Mouse (Mus musculus) urinary bladder, postnatal 36 days (tissue): ENCODE measurements at regions not wholly inside any gene's neighbourhood (a gene's known extent, or its start where the extent isn't known, plus 50 kb on each side); places are given as distances from the start of the nearest gene placed in this dataset.
A peak's percentile ranks its signal among the peaks of the same experiment; 100 is the strongest.

Experiments
- DNase-seq, 2 experiments: peaks; one replicate each; pipeline ENCODE4 v3.0.0; 2022; ENCODE audit warnings: low spot score in 2 of 2, mixed read lengths in 1 of 2

DNA sequence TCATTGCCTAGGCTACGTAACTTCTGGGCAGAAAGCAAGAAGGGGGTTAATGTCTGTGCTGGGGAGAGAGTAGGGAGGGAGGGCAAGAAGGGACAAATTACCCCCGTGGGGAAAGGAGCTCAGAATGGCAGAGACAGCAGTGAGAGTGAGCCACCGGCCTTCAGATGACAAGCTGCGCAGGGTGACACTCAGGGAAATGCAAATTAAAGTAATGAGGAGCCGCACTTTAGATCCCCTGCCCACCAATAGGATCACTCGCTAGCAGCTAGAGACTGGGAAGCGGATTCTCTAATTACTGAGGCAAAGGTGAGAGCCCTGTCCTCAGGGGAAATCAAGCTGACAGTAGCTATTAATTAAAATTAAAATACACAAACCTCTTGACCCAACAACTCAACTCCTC, 202.5 kb downstream of the Arhgef10l start:
- no peak for DNase-seq

DNA sequence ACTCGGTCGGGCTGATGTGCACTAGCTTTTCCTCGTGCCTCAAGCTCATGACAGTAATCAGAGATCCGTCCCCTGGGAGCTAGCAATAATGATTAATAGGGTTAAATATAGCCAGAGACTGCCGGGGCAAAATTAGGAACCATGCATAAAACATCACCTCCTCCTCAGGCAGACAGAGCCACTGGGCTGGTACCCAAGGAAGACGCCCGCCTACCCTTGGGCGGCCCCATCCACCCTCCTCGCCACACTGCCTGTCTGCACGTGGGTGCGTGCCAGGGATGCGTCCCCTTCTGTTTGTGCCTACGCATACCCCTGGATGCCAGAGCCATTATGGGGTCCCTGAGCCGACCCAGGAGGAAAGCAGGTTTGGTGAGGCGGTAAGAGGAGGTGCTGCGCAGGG, 204.5 kb downstream of the Arhgef10l start:
- DNase-seq = no peak

DNA sequence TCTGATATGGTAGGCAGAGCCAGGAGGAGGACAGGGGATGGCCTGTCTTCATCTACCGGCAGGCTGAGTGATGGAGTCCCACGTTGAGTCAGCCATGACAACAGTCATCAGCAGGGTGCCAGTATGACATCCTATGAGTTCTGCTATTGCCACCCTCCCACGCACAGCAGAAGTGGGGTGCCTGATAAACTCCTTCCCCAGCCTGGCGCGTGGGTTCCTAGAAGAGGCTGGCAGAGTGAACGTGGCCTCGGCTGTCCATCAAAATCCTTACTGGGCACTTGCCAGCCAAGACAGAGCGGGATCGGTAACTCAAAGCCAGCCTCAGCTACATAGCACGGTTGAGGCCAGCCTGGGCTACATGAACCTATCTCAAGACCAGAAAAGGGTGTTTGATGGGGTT, 202.5 kb upstream of the Igsf21 start:
- DNase-seq = no peak

DNA sequence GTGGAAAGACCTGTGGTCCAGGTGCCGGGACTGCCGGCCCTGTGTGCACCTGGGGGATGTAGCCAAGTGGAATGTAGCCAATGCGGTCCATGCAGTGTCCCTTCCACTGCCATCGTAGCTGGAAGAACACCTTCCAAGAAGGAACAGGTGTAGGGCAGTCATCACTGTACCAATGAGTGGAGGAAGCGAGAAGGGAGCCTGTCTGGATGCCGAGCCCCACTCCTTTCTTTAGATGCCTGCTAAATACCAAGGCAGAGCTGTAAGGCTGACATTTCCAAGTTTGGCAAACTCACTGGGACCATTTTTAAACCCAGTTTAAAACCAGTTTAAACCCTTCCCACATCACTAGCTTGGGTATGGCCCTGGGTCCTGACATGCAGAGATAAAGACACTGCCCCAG, 199.9 kb upstream of the Igsf21 start:
- DNase-seq = no peak

DNA sequence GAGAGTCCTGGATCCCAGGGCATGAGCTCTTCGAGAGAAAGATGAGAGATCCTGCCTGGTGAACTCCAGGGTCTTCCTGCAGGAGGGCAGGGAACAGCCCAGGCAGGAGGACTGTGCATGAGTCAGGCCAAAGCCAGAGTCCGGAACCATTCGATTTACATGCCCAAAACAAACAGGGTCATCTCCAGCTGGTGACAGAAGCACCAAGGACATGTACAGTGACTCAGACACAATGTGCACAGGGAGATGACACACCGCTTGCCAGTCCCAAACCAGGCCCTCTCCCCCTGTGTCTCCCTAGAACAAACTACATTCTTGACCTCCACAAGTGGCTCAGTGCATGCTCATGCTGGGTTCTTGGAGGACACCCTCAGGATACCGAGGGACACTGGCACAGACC, 199.3 kb upstream of the Igsf21 start:
- no peak for DNase-seq

DNA sequence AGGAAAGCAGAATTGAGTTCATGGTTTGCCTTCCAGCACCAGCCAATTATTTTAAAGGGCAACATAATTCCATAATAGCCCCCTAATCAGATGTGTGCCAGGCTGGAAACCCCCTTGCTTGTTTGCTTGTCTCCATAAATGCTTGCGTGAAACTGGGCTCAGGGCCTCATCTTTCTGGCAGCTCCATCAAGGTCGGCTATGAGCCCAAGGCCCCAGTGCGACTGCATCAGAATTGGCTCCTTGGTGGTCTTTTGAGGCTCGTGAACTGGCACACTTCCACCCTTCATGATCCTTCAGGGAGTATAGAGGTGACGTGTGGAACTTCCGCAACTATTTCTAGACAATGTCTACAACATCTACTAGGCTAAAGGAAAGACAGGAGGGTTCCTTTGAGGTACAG, 196.6 kb upstream of the Igsf21 start:
- DNase-seq = no peak

DNA sequence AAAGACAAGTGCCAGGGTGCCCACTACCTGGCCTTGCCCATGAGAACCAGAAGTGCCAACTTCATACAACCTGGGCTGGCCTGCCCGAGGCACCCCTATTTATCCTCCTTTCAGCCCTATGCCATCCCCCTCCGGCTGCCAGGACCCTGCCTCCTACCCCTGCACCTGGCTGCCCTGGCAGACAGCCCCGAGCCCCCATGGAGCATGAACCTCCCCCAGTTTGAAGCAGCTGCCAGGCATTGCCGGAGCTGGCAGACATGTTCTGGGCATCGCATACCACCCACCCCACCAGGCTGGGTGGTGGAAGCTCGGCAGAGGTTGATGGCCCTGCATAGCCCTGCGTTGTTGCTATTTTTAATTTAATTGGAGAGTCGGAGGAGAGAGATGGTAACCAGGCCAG, 195.2 kb upstream of the Igsf21 start:
- DNase-seq = no peak

DNA sequence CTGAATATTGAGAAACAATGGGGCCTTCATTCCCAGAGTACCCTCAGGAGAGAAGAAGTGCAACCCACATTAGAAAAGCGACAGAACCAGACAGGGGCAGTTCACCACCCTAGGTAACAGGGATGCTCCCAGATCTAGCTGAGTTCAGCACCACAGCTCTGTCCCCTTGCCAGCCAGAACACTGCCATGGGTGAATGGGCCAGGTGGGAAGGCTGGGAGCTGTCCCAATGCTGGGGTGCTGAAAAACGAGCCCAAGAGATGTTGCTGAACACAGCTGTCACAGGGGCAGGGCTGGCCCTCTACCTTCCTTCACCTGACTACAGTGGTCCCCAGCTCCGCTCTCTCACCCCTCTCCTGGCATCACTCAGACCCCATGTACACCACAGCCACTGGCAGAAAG, 193.3 kb upstream of the Igsf21 start:
- no peak for DNase-seq

DNA sequence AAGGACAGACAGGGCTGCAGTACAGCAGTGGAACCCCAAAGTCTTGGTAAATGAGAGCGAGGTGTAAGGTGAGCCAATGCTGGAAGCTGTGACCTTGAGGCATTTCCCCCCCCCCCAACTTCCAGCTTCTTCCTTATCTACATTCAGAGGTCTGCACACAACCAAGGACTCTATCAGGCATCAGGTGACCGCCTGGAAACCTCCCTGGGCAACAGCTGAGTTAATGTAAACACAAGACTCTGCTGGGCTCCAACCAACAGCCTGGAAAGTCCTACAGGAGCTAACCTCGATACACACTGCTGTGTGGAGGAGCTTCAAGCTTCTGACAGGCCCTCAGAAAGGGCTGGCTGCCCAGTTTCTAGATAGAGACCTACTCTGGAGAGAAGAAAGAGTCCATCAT, 189.4 kb upstream of the Igsf21 start:
- no peak for DNase-seq

DNA sequence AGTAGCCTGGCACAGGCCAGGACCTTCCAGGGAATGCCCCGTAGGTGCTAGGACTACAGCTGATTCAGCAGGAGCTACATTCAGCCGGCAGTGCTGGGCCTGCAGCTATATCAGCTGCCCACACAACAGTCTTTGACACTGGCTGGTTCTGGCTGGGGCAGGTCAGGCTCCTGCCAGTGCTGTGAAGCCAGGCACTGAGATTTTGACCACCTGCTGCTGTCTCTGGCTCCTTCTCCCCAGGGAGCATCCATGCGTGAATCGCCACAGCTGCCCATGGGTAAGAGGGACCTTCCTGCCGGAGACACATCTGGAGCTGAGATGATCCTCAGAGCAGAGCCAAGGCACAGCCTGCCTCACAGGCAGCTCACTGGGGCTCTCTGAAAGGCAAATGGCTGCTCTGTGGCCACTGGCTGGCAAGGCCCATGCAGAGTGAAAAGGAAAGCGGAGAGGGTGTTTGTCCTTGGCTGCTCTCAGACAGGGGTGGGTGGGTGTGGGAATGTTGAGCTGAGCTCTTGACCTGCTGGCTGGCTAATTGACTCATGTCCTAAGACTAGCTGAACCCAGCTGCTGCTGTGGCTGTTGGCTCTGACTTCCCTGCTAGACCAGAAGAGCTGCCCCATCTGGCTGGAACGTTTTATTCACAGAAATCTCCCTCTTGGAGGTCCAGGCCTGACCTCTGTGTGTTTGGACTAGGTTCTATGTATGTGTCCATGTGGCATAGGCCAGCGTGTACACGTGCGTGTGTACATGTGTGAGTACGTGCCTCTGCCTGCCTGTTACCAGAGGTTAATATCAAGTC, 187.4 kb upstream of the Igsf21 start:
- DNase-seq = peak in 1 of 2 experiments; percentile 2

DNA sequence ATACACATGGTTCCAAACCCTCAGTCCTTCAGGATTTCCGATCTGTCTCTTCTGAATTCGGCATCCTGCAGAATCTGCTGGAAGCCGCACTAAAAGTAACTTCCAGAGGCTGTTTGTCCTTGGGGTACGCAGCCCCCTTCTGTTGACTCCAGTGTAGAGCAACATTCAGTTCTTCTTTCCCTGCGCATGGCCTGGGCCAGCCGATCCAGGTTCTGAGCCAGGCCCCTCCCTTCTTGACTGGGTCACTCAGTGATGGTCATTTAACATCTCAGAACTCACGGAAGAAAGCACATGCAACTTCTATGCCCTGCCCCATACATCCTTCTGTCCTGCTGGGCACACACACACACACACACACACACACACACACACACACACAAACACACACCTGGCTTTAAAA, 185.5 kb upstream of the Igsf21 start:
- DNase-seq = no peak

DNA sequence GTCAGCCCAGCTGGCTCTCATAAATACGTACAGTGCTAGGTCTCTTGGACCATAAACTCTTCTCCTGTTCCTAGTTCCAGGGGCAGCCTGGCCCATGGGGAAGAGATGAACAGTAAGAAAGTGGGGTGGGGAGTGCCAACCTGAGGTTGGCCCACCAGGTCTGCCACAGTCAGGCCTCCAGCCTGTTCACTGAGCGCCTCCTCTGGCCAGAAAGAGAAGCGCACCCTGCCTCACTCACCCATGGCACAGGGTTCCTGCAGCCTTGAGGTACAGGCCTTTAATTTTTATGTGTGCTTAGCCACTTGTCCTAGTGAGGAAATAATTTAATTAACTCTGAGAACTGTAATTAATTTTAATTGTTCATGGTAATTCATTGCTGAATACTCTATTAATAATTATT, 180.5 kb upstream of the Igsf21 start:
- no peak for DNase-seq

DNA sequence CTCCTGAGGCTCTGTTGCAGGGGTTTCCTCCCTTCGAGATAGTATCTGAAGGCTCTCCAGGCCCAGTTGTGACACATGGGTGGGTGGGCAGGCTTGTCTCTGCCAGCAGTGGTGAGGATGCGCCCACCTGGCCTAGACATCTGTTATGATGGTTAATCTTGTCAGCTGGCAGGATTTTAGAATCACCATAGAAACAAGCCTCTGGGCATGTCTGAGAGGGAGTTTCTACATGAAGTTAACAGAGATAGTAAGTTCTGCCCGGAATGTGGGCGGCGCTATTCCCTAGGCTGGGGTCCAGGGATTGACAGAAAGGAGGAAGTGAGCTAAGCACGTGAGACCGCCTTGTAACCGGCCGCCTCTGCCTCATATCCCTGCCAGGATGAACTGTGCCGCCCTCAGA, 177.2 kb upstream of the Igsf21 start:
- DNase-seq = no peak

DNA sequence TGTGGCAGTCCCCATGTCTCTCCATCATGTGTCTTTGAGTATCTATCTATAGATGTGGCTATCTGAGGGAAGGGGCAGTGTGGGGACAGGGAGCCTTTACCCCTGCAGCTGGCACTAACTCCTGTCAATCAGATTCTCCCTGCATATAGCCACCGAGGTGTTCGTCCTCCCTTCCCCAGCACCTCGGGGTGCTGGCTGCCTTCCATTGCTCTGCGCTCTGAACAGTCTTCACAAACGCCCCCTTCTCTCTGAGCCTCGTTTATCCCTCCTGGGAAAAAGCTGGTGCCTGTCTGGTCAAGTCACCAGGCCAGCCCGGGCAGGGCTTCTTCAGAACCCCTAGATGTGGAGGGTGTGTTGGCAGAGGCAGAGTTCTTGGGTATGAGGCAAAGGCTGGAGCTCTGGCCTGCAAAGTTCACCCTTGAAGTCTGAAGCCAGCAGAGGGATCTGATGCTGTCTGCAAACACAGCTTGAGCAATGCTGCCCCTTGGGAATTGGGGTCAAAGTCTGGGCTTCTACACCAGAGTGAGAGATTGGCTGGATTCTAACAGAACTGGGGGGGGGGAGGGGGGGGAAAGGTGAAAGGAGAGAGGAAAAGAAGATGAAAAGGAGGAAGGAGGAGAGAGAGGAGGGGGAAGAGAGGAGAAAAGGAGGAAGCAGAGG, 175.5 kb upstream of the Igsf21 start:
- DNase-seq = peak in 1 of 2 experiments; percentile 61

DNA sequence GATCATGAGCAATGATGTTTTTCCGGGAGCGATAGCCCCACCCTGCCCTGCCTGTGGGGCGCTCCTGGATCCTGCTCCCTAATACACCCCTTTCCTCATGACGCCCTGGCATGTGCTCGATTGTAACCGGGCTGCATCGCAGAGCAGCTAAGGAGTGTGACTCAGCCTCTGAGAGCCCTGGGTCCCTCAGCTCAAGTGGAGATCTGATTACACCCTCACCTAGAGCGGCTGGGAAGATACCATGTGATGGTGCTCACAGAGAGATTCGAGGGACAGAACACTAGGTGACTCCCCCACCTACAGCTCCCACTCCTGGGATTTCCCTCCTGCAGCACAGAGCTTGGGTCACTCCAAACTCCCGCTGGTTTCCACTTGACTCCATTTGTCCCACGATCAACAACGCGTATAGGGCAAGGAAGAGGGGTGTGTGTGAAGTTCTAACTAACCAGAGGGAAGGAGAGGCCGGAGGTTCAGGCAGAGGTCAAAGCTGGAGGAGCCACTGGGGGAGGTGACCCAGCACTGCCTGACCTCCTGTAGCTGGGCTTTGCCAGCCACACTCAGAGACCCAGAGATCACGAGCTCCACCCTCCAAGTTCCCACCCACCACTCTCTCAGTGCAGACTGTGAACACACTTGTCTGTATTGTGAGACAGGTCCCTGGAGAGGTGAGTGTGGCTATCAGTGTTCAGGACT, 173.3 kb upstream of the Igsf21 start:
- no peak for DNase-seq

DNA sequence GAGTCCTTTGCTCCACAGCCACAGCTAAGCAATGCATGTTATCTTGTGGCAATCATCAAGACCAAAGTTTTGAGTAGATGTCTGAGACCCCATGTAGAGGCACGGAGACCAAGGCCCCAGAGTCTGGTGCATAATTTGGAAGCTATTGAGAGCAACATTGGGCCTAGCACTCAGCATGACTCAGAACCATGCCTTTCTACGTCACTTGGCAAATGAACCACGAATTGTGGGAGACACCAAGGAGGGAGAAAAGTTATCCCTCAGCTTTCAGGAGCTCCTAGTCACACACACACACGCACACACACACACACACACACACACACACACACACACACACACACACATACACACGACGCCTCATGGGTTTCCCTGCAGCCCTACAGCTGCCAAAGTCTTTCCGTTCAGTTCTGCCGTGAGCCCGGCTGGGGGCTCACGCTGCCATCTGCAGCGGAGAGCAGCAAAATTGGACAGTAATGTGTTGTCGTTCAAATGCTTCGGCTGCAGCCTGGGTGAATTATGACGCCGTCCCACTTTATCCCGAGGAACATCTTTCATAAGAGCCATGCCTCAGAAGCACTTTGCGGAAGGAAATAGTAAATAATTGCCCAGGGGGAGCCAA, 165.8 kb upstream of the Igsf21 start:
- DNase-seq = no peak

DNA sequence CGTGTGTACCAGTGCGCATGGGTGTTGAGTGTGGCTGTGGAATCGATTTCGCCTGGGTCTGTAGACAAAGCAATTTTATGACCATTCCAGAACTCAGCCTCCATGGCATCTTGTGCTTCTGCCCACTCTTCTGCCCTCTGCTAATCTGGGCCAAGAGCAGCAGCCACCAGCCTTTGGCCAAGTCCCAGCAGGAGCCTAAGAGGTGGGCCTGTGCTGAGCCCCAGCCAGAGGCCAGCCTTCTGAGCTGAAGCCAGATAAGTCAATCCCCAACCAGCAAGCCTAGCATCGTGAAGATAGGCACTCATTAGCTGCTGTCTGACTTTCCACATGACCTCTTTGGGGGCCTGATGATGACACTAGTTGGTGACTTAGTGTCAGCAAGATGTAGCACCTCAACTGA, 161.9 kb upstream of the Igsf21 start:
- no peak for DNase-seq

DNA sequence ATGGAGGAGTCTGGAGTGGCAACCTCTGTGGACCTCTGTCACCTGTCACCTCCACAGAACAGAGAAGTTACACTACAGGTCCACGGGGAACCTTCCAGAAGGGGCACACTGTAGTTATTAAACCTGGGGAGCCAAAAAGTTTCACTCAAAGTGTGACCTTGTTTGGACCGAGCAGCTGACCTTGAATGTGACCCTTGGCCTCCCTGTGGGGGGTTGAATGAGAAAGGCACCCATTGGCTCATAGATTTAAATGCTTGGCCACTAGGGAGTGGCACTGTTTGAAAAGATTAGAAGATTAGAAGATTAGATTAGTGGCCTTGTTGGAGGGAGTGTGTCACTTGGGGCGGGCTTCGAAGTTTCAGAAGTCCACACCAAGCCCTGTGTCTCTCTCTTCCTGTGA, 160.3 kb upstream of the Igsf21 start:
- no peak for DNase-seq

DNA sequence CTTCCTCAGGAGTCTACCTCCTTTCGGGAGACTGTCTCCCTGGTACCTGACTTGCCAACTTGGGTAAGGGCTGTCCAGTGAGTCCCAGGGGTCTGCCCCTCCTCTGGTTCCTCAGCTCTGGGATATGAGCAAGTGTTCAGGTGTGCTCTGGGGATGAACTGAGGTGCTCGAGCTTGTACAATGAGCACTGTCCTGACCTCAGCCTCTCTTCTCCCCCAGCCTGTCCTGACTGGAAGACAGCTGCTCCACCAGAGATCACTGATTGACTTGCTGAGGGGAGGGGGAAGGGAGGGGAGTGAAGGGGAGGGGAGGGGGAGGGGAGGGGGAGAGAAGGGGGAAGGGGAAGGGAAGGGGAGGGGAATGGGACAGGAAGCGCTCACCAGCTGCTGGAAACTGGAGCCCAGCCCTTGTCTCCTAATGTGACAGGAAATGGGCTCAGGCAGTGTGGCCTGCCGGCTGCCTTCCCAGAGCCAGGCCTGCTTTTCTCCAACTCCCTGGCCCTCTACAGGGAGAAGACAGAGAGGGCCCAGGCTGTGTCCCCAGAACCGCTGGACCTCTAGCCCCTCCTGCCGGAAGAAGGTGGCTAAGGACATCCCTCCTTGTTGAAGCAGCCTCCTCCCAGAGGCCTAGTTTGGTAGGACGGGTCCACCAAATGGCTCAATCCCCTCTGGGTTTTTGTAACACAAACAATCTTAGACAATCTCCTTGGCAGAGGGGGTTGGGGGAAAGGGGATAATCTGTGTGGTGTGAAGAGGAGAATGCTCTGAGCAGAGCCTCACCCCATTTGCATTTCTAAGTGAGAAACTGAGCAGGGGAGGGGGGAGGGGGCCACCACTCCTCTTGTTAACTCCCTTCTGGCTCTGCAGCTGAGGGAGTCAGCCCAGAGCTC, 159.7 kb upstream of the Igsf21 start:
- no peak for DNase-seq

DNA sequence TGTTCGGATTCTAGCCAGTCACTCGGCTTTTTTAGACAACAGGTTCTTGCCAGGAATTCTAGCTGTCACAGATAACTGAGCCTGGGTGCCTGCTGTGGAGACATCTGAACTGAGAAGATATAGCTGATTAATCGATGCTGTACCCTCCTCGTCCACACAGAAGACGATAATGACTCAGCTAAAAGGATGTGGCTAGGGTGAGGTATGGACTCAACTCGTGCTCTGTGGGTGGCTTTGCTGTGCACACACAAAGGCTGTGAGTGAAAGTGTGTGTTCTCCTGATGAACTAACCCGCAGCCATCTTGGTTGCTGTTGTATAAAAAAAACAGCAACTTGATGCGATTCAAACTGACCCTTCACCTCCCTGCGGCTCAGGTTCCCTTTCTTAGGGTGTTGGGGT, 158.8 kb upstream of the Igsf21 start:
- DNase-seq = no peak

DNA sequence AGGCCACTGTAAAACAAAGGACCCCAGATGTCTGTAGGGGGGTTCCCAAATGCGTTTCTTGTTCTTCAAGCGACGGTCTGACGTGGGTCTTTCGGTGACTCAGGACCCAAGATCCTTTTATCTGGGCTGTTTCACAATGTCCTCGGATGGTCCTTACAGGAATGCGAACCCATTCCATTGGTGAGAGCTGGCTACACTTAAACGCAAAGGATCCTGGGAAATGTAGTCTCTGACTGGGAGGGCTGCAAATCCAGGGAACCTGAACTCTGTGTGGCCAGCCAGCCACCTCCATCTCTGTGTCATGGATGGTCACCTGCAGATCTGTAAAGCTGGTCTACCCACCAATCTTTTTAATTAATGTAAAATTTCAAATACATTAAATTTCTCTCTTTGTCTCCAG, 156.5 kb upstream of the Igsf21 start:
- DNase-seq = no peak

DNA sequence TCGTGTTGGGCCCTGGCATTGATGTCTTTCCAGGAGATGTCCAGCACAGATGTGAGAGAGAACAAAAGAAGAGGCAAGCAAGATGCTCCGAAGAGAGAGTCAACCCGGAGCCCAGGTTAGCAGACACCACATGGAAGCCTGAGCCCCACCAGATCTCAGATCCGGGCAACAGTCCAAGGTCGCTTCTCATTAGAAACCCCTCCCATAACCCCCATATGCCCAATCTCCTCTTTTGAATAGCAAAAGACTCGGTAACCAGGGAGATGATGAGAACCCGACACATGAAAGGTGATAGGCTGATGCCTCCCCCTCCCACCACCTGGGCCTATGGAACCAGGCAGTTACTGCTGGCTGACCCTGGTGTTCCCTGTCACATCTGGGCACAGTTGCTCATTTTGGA, 155.7 kb upstream of the Igsf21 start:
- DNase-seq = no peak
